Mouse (Mus musculus) induced T-regulatory cell, adult 2 months (primary cell): Measurements from ENCODE around the gene Rab5a.

ENCODE experiments used
- DNase-seq: peaks from one replicate; pipeline ENCODE4 v3.0.0-alpha.2; 2012; ENCODE audit warnings: low read depth

Gene Rab5a

GRCm38 (mm10) chr17:53543591-53544324, 64.7 kb downstream of the Rab5a start:
- no peak for DNase-seq

- DNase-seq = no peak
Measured at GRCm38 (mm10) chr17:53551306-53552299, 72.6 kb downstream of the Rab5a start.

GRCm38 (mm10) chr17:53554088-53554487, 75.1 kb downstream of the Rab5a start:
- peak; percentile 42 for DNase-seq

GRCm38 (mm10) chr17:53554813-53555212, 75.8 kb downstream of the Rab5a start:
- no peak for DNase-seq
